Mouse (Mus musculus) stomach, postnatal 0 days (tissue): Measurements from ENCODE around the gene Sugct. TPM values are rescaled to one million over a fixed set of nuclear protein-coding genes. Genes with fewer than 3 reads are reported as not detected.
A peak's percentile ranks its signal among the peaks of the same experiment; 100 is the strongest.

Source experiments
- ATAC-seq: fragments of 200-750 bp; cut with Nextera tagmentation; 2 replicates; pipeline ENCODE4 v1.8.0; 2017; ENCODE audit not compliant: low FRiP score, low TSS enrichment
- DNase-seq: peaks from one replicate; pipeline ENCODE4 v3.0.0-alpha.2; 2016; ENCODE audit warnings: low spot score
- H3K27ac ChIP-seq: fragments of 300-500 bp; sonication (generic); replicated peaks from 2 replicates; pipeline ENCODE4 v1.5.1; 2014; ENCODE audit warnings: mild to moderate bottlenecking, control low read depth
- H3K27me3 ChIP-seq: fragments of 300-500 bp; sonication (generic); 2 replicates; pipeline ENCODE4 v1.6.1; 2014; ENCODE audit warnings: low read length; ENCODE audit not compliant: control insufficient read depth, insufficient read depth
- H3K36me3 ChIP-seq: fragments of 300-500 bp; sonication (generic); 2 replicates; pipeline ENCODE4 v1.6.1; 2014; ENCODE audit warnings: low read length, mixed read lengths; ENCODE audit not compliant: control insufficient read depth, insufficient read depth
- H3K4me1 ChIP-seq: fragments of 300-500 bp; sonication (generic); replicated peaks from 2 replicates; pipeline ENCODE4 v1.6.1; 2014; ENCODE audit warnings: antibody characterized with exemption; ENCODE audit not compliant: control insufficient read depth, insufficient read depth
- H3K4me2 ChIP-seq: fragments of 300-500 bp; sonication (generic); replicated peaks from 2 replicates; pipeline ENCODE4 v1.6.1; 2014; ENCODE audit warnings: low read depth, mild to moderate bottlenecking, control low read depth, moderate library complexity
- H3K4me3 ChIP-seq: fragments of 300-500 bp; sonication (generic); 2 replicates; pipeline ENCODE4 v1.5.1; 2014; ENCODE audit warnings: low read depth, low read length, control low read depth
- H3K9ac ChIP-seq: fragments of 300-500 bp; sonication (generic); 2 replicates; pipeline ENCODE4 v1.6.1; 2014; ENCODE audit warnings: mild to moderate bottlenecking, low read length, control low read depth, mixed read lengths
- H3K9me3 ChIP-seq: fragments of 300-500 bp; sonication (generic); 2 replicates; pipeline ENCODE4 v1.6.1; 2016; ENCODE audit warnings: low read length; ENCODE audit not compliant: control insufficient read depth
- CTCF ChIP-seq: IDR thresholded peaks from 2 replicates; pipeline ENCODE4 v1.5.1; 2016; ENCODE audit warnings: antibody characterized with exemption, low read depth, mild to moderate bottlenecking, moderate library complexity
- EP300 ChIP-seq: optimal IDR thresholded peaks from 2 replicates; pipeline ENCODE3; 2016; ENCODE audit warnings: antibody characterized with exemption
- WGBS: fragments of 180-500 bp; shearing (Covaris S2); extraction: QIAGEN DNeasy Blood & Tissue Kit; methylation state at CpG from one replicate; pipeline ENCODE4 v1.1.7; 2014; 5-methylcytosine and 5-hydroxymethylcytosine counted together
- polyA plus RNA-seq: library from polyadenylated mRNA; unstranded; fragments of >200 nt; fragmentation: Nextera tagmentation; extraction: Ambion mirVana; gene quantifications from 2 replicates; pipeline ENCODE4 v1.2.1, GENCODE M21; 2015

Gene Sugct
- polyA plus RNA-seq, 1 experiment from 2014 or later, result 6.1 TPM

- Histone ChIP-seq H3K36me3 (no peaks in the 10 kb centered on the region), H3K27ac (no peak overlapping the region), H3K27me3 (no peaks in the 10 kb centered on the region), H3K4me2 (no peak overlapping the region), H3K9me3 (no peaks in the 10 kb centered on the region), H3K4me3 (no peak overlapping the region), H3K9ac (no peak overlapping the region), H3K4me1 (no peaks in the 10 kb centered on the region)
- no peak for DNase-seq
- 67% methylated on average over 4 of the region's 4 CpGs for WGBS
- ATAC-seq, result no peak
- TF ChIP-seq CTCF (no peak), EP300 (no peak)
These were observed 657.0 kb downstream of the Sugct start for GRCm38 (mm10) chr13:17038341-17038740.

- Histone ChIP-seq H3K27ac (no peak overlapping the region), H3K27me3 (no peaks in the 10 kb centered on the region), H3K4me3 (no peak overlapping the region), H3K9ac (no peak overlapping the region), H3K36me3 (no peaks in the 10 kb centered on the region), H3K4me1 (no peaks in the 10 kb centered on the region), H3K9me3 (no peaks in the 10 kb centered on the region), H3K4me2 (no peak overlapping the region)
- TF ChIP-seq CTCF (no peak), EP300 (no peak)
- DNase-seq (no peak), ATAC-seq (no peak)
- WGBS, result 58% methylated on average over 3 of the region's 3 CpGs
These were observed 657.5 kb downstream of the Sugct start for GRCm38 (mm10) chr13:17037899-17038298.

- H3K4me2 ChIP-seq, result no peak overlapping the region
- H3K4me1 ChIP-seq, result no peaks in the 10 kb centered on the region
- no peak for DNase-seq
- H3K27me3 ChIP-seq, result no peaks in the 10 kb centered on the region
- H3K9ac ChIP-seq, result no peak overlapping the region
- WGBS, result 83% methylated on average over 1 of the region's 1 CpGs
- TF ChIP-seq CTCF (no peak), EP300 (no peak)
- H3K36me3 ChIP-seq, result no peaks in the 10 kb centered on the region
- H3K27ac ChIP-seq, result no peak overlapping the region
- no peaks in the 10 kb centered on the region for H3K9me3 ChIP-seq
- H3K4me3 ChIP-seq, result no peak overlapping the region
- ATAC-seq, result no peak
These were observed 664.6 kb downstream of the Sugct start for GRCm38 (mm10) chr13:17030761-17031160.

- Histone ChIP-seq H3K9me3 (no peaks in the 10 kb centered on the region), H3K27me3 (no peaks in the 10 kb centered on the region), H3K9ac (no peak overlapping the region), H3K36me3 (no peaks in the 10 kb centered on the region), H3K4me3 (no peak overlapping the region), H3K4me1 (no peaks in the 10 kb centered on the region), H3K4me2 (no peak overlapping the region), H3K27ac (no peak overlapping the region)
- DNase-seq, result peak; percentile 67
- no peak for TF ChIP-seq EP300
- peak; percentile 83 for TF ChIP-seq CTCF
- WGBS, result 47% methylated on average over 3 of the region's 3 CpGs
- peak; percentile 65 for ATAC-seq
These were observed 666.8 kb downstream of the Sugct start for GRCm38 (mm10) chr13:17028595-17028994.

DNA sequence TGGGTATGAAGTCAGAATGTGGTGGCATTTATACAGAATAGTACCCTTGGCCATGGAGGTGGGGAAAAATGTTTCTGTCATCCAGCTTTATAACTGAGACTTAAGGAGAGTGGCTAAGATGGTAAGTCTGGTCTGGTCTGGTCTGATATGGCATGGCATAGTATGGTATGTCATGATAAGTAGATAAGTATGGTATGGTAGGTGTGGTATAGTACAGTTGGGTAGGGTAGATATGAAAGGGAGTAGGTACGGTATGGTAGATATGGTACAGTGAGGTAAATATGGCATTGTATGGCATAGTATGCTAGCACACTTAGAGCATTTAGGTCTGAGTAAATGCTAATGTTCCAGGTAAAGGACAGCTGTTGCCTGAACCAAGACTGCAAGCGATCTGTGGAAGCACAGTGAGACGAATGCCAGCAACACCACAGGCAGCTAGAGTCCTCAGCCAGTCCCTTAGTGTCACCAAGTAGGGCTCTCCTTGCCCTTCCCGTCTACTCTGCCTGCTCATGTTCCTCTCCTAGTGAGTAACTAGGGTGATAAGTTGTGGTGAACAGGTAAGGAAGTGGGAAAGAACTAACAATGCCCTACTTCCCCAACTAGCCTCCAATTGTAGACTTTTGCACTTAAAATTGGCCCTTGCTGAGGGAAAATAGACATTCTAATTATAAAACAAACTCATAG is 667.4 kb downstream of the Sugct start:
- Histone ChIP-seq H3K9ac (no peak overlapping the region), H3K27me3 (no peaks in the 10 kb centered on the region), H3K4me2 (no peak overlapping the region), H3K4me1 (no peaks in the 10 kb centered on the region), H3K9me3 (no peaks in the 10 kb centered on the region), H3K36me3 (no peaks in the 10 kb centered on the region), H3K4me3 (no peak overlapping the region), H3K27ac (no peak overlapping the region)
- ATAC-seq (0 out of 2 replicates have a peak, but pooled peaks have one; percentile 64), DNase-seq (no peak)
- WGBS, result 89% methylated on average over 4 of the region's 4 CpGs
- TF ChIP-seq CTCF (no peak), EP300 (no peak)

DNA sequence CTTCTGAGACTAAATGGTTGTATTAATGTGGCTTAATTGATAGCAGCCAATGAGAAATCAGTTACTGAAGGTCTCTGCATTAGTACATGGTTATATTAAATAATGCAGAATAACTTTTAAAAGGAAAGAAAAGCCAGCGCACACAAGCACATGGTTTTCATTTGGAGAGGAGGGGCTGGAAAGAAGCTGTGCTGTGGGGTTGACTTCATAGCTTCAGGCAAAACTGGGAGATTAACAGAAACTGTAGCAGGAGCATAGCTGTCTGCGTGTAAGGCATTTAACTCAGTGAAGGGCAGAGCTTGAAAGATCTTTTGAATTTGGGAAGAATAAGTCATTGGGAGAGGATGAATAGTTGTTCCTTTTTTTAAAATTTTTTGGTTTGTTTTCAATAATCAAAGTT is 668.4 kb downstream of the Sugct start:
- DNase-seq, result no peak
- Histone ChIP-seq H3K4me3 (no peak overlapping the region), H3K4me1 (no peaks in the 10 kb centered on the region), H3K27ac (no peak overlapping the region), H3K36me3 (no peaks in the 10 kb centered on the region), H3K4me2 (no peak overlapping the region), H3K9me3 (no peaks in the 10 kb centered on the region), H3K27me3 (no peaks in the 10 kb centered on the region), H3K9ac (no peak overlapping the region)
- WGBS, result 62% methylated on average over 2 of the region's 2 CpGs
- TF ChIP-seq CTCF (no peak), EP300 (no peak)
- no peak for ATAC-seq
